Mouse (Mus musculus): Measurements from ENCODE around the gene Cnpy3.

DNA sequence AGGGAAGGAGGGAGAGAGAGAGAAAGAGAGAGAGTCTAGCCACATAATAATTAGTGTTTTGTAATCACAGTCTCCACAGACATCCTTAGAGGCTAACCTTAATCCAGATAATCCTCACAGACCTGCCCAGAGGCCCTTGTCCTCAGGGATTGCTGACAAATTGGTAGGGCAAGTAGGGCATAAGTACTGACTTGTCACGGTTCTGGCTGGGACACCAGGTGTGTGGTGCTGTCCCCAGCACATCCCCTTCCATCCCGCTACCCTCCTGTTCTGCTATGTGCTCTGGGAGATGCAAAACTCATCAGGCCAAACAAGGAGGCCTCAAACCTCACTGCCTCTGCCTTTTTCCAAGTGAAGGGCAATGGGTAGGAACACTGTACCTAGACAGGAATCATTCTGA is 6.5 kb downstream of the Cnpy3 start:
- no peak for TF ChIP-seq TCF12 (IDR thresholded peaks at IDR 0.05; ENCODE audit: insufficient read depth, poor library complexity, severe bottlenecking)
- TF ChIP-seq MAX (IDR thresholded peaks at IDR 0.05; ENCODE audit: low read depth), result no peak
- no peak for TF ChIP-seq POLR2A (IDR thresholded peaks at IDR 0.05; ENCODE audit: insufficient read length, low read depth)
- TF ChIP-seq MYOG (IDR thresholded peaks at IDR 0.05; ENCODE audit: control insufficient read depth in 1 of 3, insufficient read depth in 1 of 3, insufficient read length in 2 of 3, low read depth in 2 of 3), result no peak

All from myocyte (in vitro differentiated cells).